Mouse (Mus musculus) CD4-positive helper T cell, adult 2 months (primary cell): Measurements from ENCODE around the gene Vezf1.

Experiments used
- DNase-seq: peaks from one replicate; pipeline ENCODE4 v3.0.0-alpha.2; 2012; ENCODE audit warnings: low read depth, missing footprints, low spot score

The Vezf1 gene

GRCm38 (mm10) chr11:88098021-88098729 lies 30.1 kb downstream of the Vezf1 start, which contains the start of gene Cuedc1:
Gene Cuedc1, plus strand, starts transcription at chr11:88098058.
- DNase-seq: no peak

GRCm38 (mm10) chr11:88098787-88099598 lies 30.9 kb downstream of the Vezf1 start:
- peak; percentile 75 for DNase-seq

GRCm38 (mm10) chr11:88099599-88100023 lies 31.5 kb downstream of the Vezf1 start:
- DNase-seq: peak; percentile 14

- DNase-seq: no peak
These were observed 32.1 kb downstream of the Vezf1 start for GRCm38 (mm10) chr11:88100170-88100569.

GRCm38 (mm10) chr11:88103214-88103941 lies 35.3 kb downstream of the Vezf1 start:
- peak; percentile 68 for DNase-seq

- DNase-seq: peak; percentile 39
These were observed 37.6 kb downstream of the Vezf1 start for GRCm38 (mm10) chr11:88105494-88106291.

GRCm38 (mm10) chr11:88106292-88106554 lies 38.1 kb downstream of the Vezf1 start:
- no peak for DNase-seq

- DNase-seq: peak; percentile 71
These were observed 39.3 kb downstream of the Vezf1 start for GRCm38 (mm10) chr11:88107365-88107764.

GRCm38 (mm10) chr11:88110031-88110594 lies 42.0 kb downstream of the Vezf1 start:
- DNase-seq: no peak

GRCm38 (mm10) chr11:88112078-88112477 lies 44.0 kb downstream of the Vezf1 start:
- no peak for DNase-seq

GRCm38 (mm10) chr11:88112677-88113333 lies 44.7 kb downstream of the Vezf1 start:
- DNase-seq: no peak

- no peak for DNase-seq
These were observed 45.6 kb downstream of the Vezf1 start for GRCm38 (mm10) chr11:88113543-88114271.

GRCm38 (mm10) chr11:88114871-88115301 lies 46.8 kb downstream of the Vezf1 start:
- DNase-seq: no peak

GRCm38 (mm10) chr11:88116568-88116967 lies 48.5 kb downstream of the Vezf1 start:
- no peak for DNase-seq

GRCm38 (mm10) chr11:88117356-88118090 lies 49.4 kb downstream of the Vezf1 start:
- no peak for DNase-seq

GRCm38 (mm10) chr11:88118091-88118440 lies 50.0 kb downstream of the Vezf1 start:
- no peak for DNase-seq

- no peak for DNase-seq
These were observed 51.0 kb downstream of the Vezf1 start for GRCm38 (mm10) chr11:88118817-88119642.

- DNase-seq: no peak
These were observed 54.5 kb downstream of the Vezf1 start for GRCm38 (mm10) chr11:88122545-88122944.
